Mouse (Mus musculus) liver, embryonic 16.5 days (tissue): ENCODE measurements around the gene Plxna2. TPM values are rescaled to one million over a fixed set of nuclear protein-coding genes. Genes with fewer than 3 reads are reported as not detected.
A peak's percentile ranks its signal among the peaks of the same experiment; 100 is the strongest.

ENCODE experiments used
- ATAC-seq: fragments of 200-750 bp; cut with Nextera tagmentation; 2 replicates; pipeline ENCODE4 v1.8.0; 2017; ENCODE audit warnings: low read depth, mild to moderate bottlenecking, moderate number of reproducible peaks, moderate library complexity
- H3K27ac ChIP-seq: fragments of 300-500 bp; sonication (generic); 2 replicates; pipeline ENCODE4 v1.5.1; 2014; ENCODE audit warnings: mild to moderate bottlenecking, low read length
- H3K27me3 ChIP-seq: fragments of 300-500 bp; sonication (generic); 2 replicates; pipeline ENCODE4 v1.6.1; 2014; ENCODE audit warnings: low read depth, low read length, mixed read lengths; ENCODE audit not compliant: control insufficient read depth, insufficient read depth
- H3K36me3 ChIP-seq: fragments of 300-500 bp; sonication (generic); 2 replicates; pipeline ENCODE4 v1.6.1; 2014; ENCODE audit warnings: mild to moderate bottlenecking; ENCODE audit not compliant: control insufficient read depth, insufficient read depth
- H3K4me1 ChIP-seq: fragments of 300-500 bp; sonication (generic); 2 replicates; pipeline ENCODE4 v1.6.1; 2014; ENCODE audit warnings: low read depth, low read length, mixed read lengths; ENCODE audit not compliant: control insufficient read depth
- H3K4me2 ChIP-seq: fragments of 300-500 bp; sonication (generic); 2 replicates; pipeline ENCODE4 v1.6.1; 2014; ENCODE audit warnings: low read depth, low read length, mixed read lengths
- H3K4me3 ChIP-seq: fragments of 300-500 bp; sonication (generic); 2 replicates; pipeline ENCODE4 v1.5.1; 2014; ENCODE audit warnings: low read depth, mild to moderate bottlenecking, low read length
- H3K9ac ChIP-seq: fragments of 300-500 bp; sonication (generic); 2 replicates; pipeline ENCODE4 v1.6.1; 2014; ENCODE audit warnings: low read depth, low read length
- H3K9me3 ChIP-seq: fragments of 300-500 bp; sonication (generic); replicated peaks from 2 replicates; pipeline ENCODE4 v1.6.1; 2016; ENCODE audit warnings: low read length; ENCODE audit not compliant: control insufficient read depth
- WGBS: fragments of 180-500 bp; shearing (Covaris S2); extraction: QIAGEN DNeasy Blood & Tissue Kit; methylation state at CpG from one replicate; pipeline ENCODE4 v1.1.7; 2014; ENCODE audit not compliant: insufficient replicate concordance; 5-methylcytosine and 5-hydroxymethylcytosine counted together
- polyA plus RNA-seq: library from polyadenylated mRNA; unstranded; fragments of >200 nt; fragmentation: Nextera tagmentation; extraction: Ambion mirVana; gene quantifications from 2 replicates; pipeline ENCODE4 v1.2.1, GENCODE M21; 2015

Plxna2 gene
- polyA plus RNA-seq, 1 experiment from 2014 or later = 2.2 TPM

- peaks cover 12% of the 10 kb centered on the region; the same call in 1 of the 2 replicates for H3K4me1 ChIP-seq
- no peak overlapping the region for H3K9ac ChIP-seq
- no peak overlapping the region for H3K27ac ChIP-seq
- H3K9me3 ChIP-seq = no peaks in the 10 kb centered on the region
- H3K36me3 ChIP-seq = no peaks in the 10 kb centered on the region
- no peak overlapping the region for H3K4me3 ChIP-seq
- no peaks in the 10 kb centered on the region for H3K27me3 ChIP-seq
- no peak overlapping the region for H3K4me2 ChIP-seq
- WGBS = 36% methylated on average over 2 of the region's 2 CpGs
- ATAC-seq = peak; percentile 73
Observed at GRCm38 (mm10) chr1:194761432-194762212, 143.6 kb downstream of the Plxna2 start.

GRCm38 (mm10) chr1:194762896-194763295 is 144.9 kb downstream of the Plxna2 start:
- no peaks in the 10 kb centered on the region for H3K27me3 ChIP-seq
- no peaks in the 10 kb centered on the region for H3K36me3 ChIP-seq
- no peak overlapping the region for H3K27ac ChIP-seq
- no peak overlapping the region for H3K4me2 ChIP-seq
- no peak for ATAC-seq
- H3K4me3 ChIP-seq = no peak overlapping the region
- no peaks in the 10 kb centered on the region for H3K9me3 ChIP-seq
- peaks cover 12% of the 10 kb centered on the region; the same call in 1 of the 2 replicates for H3K4me1 ChIP-seq
- H3K9ac ChIP-seq = no peak overlapping the region
- 19% methylated on average over 5 of the region's 5 CpGs for WGBS

- Histone ChIP-seq H3K27me3 (no peaks in the 10 kb centered on the region), H3K9ac (no peak overlapping the region), H3K4me2 (no peak overlapping the region), H3K36me3 (no peaks in the 10 kb centered on the region), H3K27ac (no peak overlapping the region), H3K4me3 (no peak overlapping the region), H3K9me3 (no peaks in the 10 kb centered on the region), H3K4me1 (peaks cover 15% of the 10 kb centered on the region)
- ATAC-seq = no peak
Observed at GRCm38 (mm10) chr1:194764951-194765350, 146.9 kb downstream of the Plxna2 start.

GRCm38 (mm10) chr1:194768799-194769198 is 150.8 kb downstream of the Plxna2 start:
- 51% methylated on average over 1 of the region's 1 CpGs for WGBS
- peak overlapping the region; percentile 48 for H3K27ac ChIP-seq
- no peak overlapping the region for H3K9ac ChIP-seq
- no peaks in the 10 kb centered on the region for H3K9me3 ChIP-seq
- no peak overlapping the region for H3K4me3 ChIP-seq
- no peaks in the 10 kb centered on the region for H3K36me3 ChIP-seq
- H3K4me2 ChIP-seq = no peak overlapping the region
- H3K27me3 ChIP-seq = no peaks in the 10 kb centered on the region
- peak; percentile 70 for ATAC-seq
- H3K4me1 ChIP-seq = peaks cover 5% of the 10 kb centered on the region

- Histone ChIP-seq H3K4me3 (no peak overlapping the region), H3K27me3 (no peaks in the 10 kb centered on the region), H3K9me3 (no peaks in the 10 kb centered on the region), H3K9ac (no peak overlapping the region), H3K4me2 (no peak overlapping the region), H3K4me1 (peaks cover 16% of the 10 kb centered on the region), H3K36me3 (no peaks in the 10 kb centered on the region), H3K27ac (no peak overlapping the region)
- 45% methylated on average over 3 of the region's 3 CpGs for WGBS
- no peak for ATAC-seq
Observed at GRCm38 (mm10) chr1:194772053-194772452, 154.0 kb downstream of the Plxna2 start.

- no peak overlapping the region for H3K27ac ChIP-seq
Observed at GRCm38 (mm10) chr1:194773899-194774298, 155.9 kb downstream of the Plxna2 start.

GRCm38 (mm10) chr1:194774350-194774749 is 156.3 kb downstream of the Plxna2 start:
- peak; percentile 78 for ATAC-seq
- H3K4me3 ChIP-seq = no peak overlapping the region
- 23% methylated on average over 2 of the region's 2 CpGs for WGBS
- H3K9me3 ChIP-seq = no peaks in the 10 kb centered on the region
- peaks cover 13% of the 10 kb centered on the region for H3K4me1 ChIP-seq
- no peaks in the 10 kb centered on the region for H3K36me3 ChIP-seq
- H3K27ac ChIP-seq = peak overlapping the region; percentile 49; the same call in 1 of the 2 replicates
- H3K4me2 ChIP-seq = no peak overlapping the region; the same call in 1 of the 2 replicates
- H3K9ac ChIP-seq = no peak overlapping the region
- no peaks in the 10 kb centered on the region for H3K27me3 ChIP-seq

More at GRCm38 (mm10) chr1:194773899-194774298, 155.9 kb downstream of the Plxna2 start:
- peak; percentile 35 for ATAC-seq
- H3K9me3 ChIP-seq = no peaks in the 10 kb centered on the region
- H3K27me3 ChIP-seq = no peaks in the 10 kb centered on the region
- 27% methylated on average over 3 of the region's 3 CpGs for WGBS
- no peak overlapping the region for H3K9ac ChIP-seq
- H3K4me1 ChIP-seq = peaks cover 16% of the 10 kb centered on the region
- H3K36me3 ChIP-seq = no peaks in the 10 kb centered on the region
- H3K4me2 ChIP-seq = no peak overlapping the region
- no peak overlapping the region for H3K4me3 ChIP-seq

GRCm38 (mm10) chr1:194774754-194775153 is 156.7 kb downstream of the Plxna2 start:
- no peak overlapping the region for H3K9ac ChIP-seq
- H3K36me3 ChIP-seq = no peaks in the 10 kb centered on the region
- H3K27me3 ChIP-seq = no peaks in the 10 kb centered on the region
- peaks cover 13% of the 10 kb centered on the region for H3K4me1 ChIP-seq
- peak; percentile 91 for ATAC-seq
- no peak overlapping the region for H3K4me2 ChIP-seq
- H3K27ac ChIP-seq = peak overlapping the region; percentile 49; the same call in 1 of the 2 replicates
- no peak overlapping the region for H3K4me3 ChIP-seq
- no peaks in the 10 kb centered on the region for H3K9me3 ChIP-seq
- WGBS = 23% methylated on average over 1 of the region's 1 CpGs

- Histone ChIP-seq H3K9ac (no peak overlapping the region), H3K4me2 (no peak overlapping the region), H3K9me3 (no peaks in the 10 kb centered on the region), H3K4me1 (peaks cover 13% of the 10 kb centered on the region), H3K36me3 (no peaks in the 10 kb centered on the region), H3K4me3 (no peak overlapping the region), H3K27me3 (no peaks in the 10 kb centered on the region), H3K27ac (no peak overlapping the region)
- ATAC-seq = no peak
Observed at GRCm38 (mm10) chr1:194775656-194776374, 157.8 kb downstream of the Plxna2 start.
